ENCODE assay signal across 8 mouse cellular contexts in genomic region chr11:119190498-119190897, GRCm38 (mm10). TPM values are rescaled to one million over a fixed set of nuclear protein-coding genes. Genes with fewer than 3 reads are reported as not detected.
DNase-seq lines count a peak whose midpoint lies in the region; ATAC-seq and TF ChIP-seq lines count a peak whose summit lies in the region.

No protein-coding gene starts in this region.

- H3K27ac ChIP-seq in hindbrain, embryonic 16.5 days (ENCODE audit: low read depth, low read length), result no peak overlapping the region
- H3K27ac ChIP-seq in midbrain, embryonic 12.5 days (replicated peaks), result peak overlapping the region; percentile 66; the same call in 1 of the 2 replicates
- no peak overlapping the region for H3K27ac ChIP-seq in small intestine, adult 2 months (ENCODE audit: insufficient read depth, low read depth, low read length)

- H3K4me3 ChIP-seq in hindbrain, embryonic 16.5 days (ENCODE audit: low read length), result no peak overlapping the region
- no peak overlapping the region for H3K4me3 ChIP-seq in midbrain, embryonic 12.5 days
- H3K4me3 ChIP-seq in small intestine, adult 2 months (ENCODE audit: low read depth, low read length), result no peak overlapping the region

- H3K9me3 ChIP-seq in hindbrain, embryonic 16.5 days (ENCODE audit: control insufficient read depth, low read length), result no peaks in the 10 kb centered on the region
- no peaks in the 10 kb centered on the region for H3K9me3 ChIP-seq in midbrain, embryonic 12.5 days

- peak; percentile 84 for TF ChIP-seq CTCF in small intestine, adult 2 months (IDR thresholded peaks at IDR 0.05; ENCODE audit: extremely low read depth, insufficient read length, insufficient replicate concordance, low read depth, low read length)

- no peak for TF ChIP-seq POLR2A in small intestine, adult 2 months (IDR thresholded peaks at IDR 0.05; ENCODE audit: low read depth, low read length)

- peak; percentile 70 for ATAC-seq in hindbrain, embryonic 16.5 days
- peak; percentile 68 for ATAC-seq in midbrain, embryonic 12.5 days (ENCODE audit: low FRiP score, low read depth)

- 12% methylated on average over 11 of the region's 11 CpGs for WGBS in hindbrain, embryonic 16.5 days
- WGBS in midbrain, embryonic 12.5 days, result 38% methylated on average over 11 of the region's 11 CpGs
- WGBS in small intestine, adult 2 months, result 10% methylated on average over 11 of the region's 11 CpGs

- no peak overlapping the region for H3K4me2 ChIP-seq in hindbrain, embryonic 16.5 days (ENCODE audit: low read length)
- no peak overlapping the region for H3K4me2 ChIP-seq in midbrain, embryonic 12.5 days (replicated peaks)

- intact Hi-C loops in left cerebral cortex, postnatal 36 days (cut with DNase I), result no loop called here

- H3K27me3 ChIP-seq in hindbrain, embryonic 16.5 days (replicated peaks; ENCODE audit: control insufficient read depth, insufficient read depth, low read length), result no peaks in the 10 kb centered on the region
- H3K27me3 ChIP-seq in midbrain, embryonic 12.5 days, result no peaks in the 10 kb centered on the region
- no peaks in the 10 kb centered on the region for H3K27me3 ChIP-seq in small intestine, adult 2 months (ENCODE audit: control insufficient read depth, insufficient read depth, low read length)

- DNase-seq in ovary, adult 18-20 months (ENCODE audit: low spot score), result peak; percentile 57
- no peak for DNase-seq in ovary, postnatal 10 days (ENCODE audit: low spot score)
- DNase-seq in cerebellum, postnatal 10 days, result peak; percentile 85 to 86
- DNase-seq in gastrocnemius, adult 18-20 months (ENCODE audit: low spot score), result peak; percentile 54
- DNase-seq in left cerebral cortex, postnatal 36 days (ENCODE audit: low spot score in 2 of 2), result peak; percentile 54 to 63

- no peaks in the 10 kb centered on the region for H3K36me3 ChIP-seq in hindbrain, embryonic 16.5 days (ENCODE audit: control insufficient read depth, insufficient read depth, low read length)
- no peaks in the 10 kb centered on the region for H3K36me3 ChIP-seq in midbrain, embryonic 12.5 days
- no peaks in the 10 kb centered on the region for H3K36me3 ChIP-seq in small intestine, adult 2 months (ENCODE audit: control insufficient read depth, insufficient read depth, low read length)

- peak overlapping the region; percentile 28; the same call in 1 of the 2 replicates for H3K9ac ChIP-seq in hindbrain, embryonic 16.5 days (ENCODE audit: low read depth, low read length)
- H3K9ac ChIP-seq in midbrain, embryonic 12.5 days (replicated peaks), result peak overlapping the region; percentile 39; the same call in 1 of the 2 replicates

- peaks cover 28% of the 10 kb centered on the region for H3K4me1 ChIP-seq in hindbrain, embryonic 16.5 days (ENCODE audit: control insufficient read depth, insufficient read depth, low read depth, low read length)
- H3K4me1 ChIP-seq in midbrain, embryonic 12.5 days, result peaks cover 35% of the 10 kb centered on the region
- peaks cover 3% of the 10 kb centered on the region; the same call in 1 of the 2 replicates for H3K4me1 ChIP-seq in small intestine, adult 2 months (ENCODE audit: control insufficient read depth, insufficient read depth, insufficient read length, low read length)

RNA-seq across cellular contexts. Expression of gene Tbc1d16, which starts 37.8 kb away (rescaled TPM):
- total RNA-seq in gastrocnemius, adult 18-20 months (2021), result 10 to 100 TPM; 29.7 to 29.9 TPM
- polyA plus RNA-seq in hindbrain, embryonic 16.5 days (2015; fragmentation: Nextera tagmentation; extraction: Ambion mirVana), result 47.9 and 54.9 TPM in 2 replicates
- total RNA-seq in left cerebral cortex, postnatal 36 days (2021), result 10 to 100 TPM; 30.5 to 36.2 TPM
- polyA plus RNA-seq in midbrain, embryonic 12.5 days (2016; fragmentation: Nextera tagmentation; extraction: Ambion mirVana), result 30.9 and 35.1 TPM in 2 replicates
- polyA plus RNA-seq in small intestine, adult 2 months (2012; rRNA removed), result 4.3 and 5.0 TPM in 2 replicates

RNA-seq across cellular contexts. Expression of gene Ccdc40, which starts 37.9 kb away (rescaled TPM):
- under 1 TPM in 1 of 2 experiments, not detected in 1; 0.26 TPM for total RNA-seq in gastrocnemius, adult 18-20 months (2021)
- 16.5 and 17.2 TPM in 2 replicates for polyA plus RNA-seq in hindbrain, embryonic 16.5 days (2015; fragmentation: Nextera tagmentation; extraction: Ambion mirVana)
- 1 to 10 TPM; 1.1 to 1.3 TPM for total RNA-seq in left cerebral cortex, postnatal 36 days (2021)
- polyA plus RNA-seq in midbrain, embryonic 12.5 days (2016; fragmentation: Nextera tagmentation; extraction: Ambion mirVana), result 18.6 and 24.1 TPM in 2 replicates
- polyA plus RNA-seq in small intestine, adult 2 months (2012; rRNA removed), result 0.18 and 0.20 TPM in 2 replicates

Comparison
In these comparisons a context has a peak if more than half of its experiments do, and no peak if none do; other contexts are left out.
1. RNA of gene Ccdc40, which starts 37.9 kb away (polyA plus RNA-seq): 18.6 to 24.1 TPM in midbrain, embryonic 12.5 days and 16.5 to 17.2 TPM in hindbrain, embryonic 16.5 days; 0.18 to 0.20 TPM in small intestine, adult 2 months; every median in the first group is over 10 times any median in the second.